Mouse (Mus musculus) common myeloid progenitor, adult 5-6 weeks (primary cell): Measurements from ENCODE around the gene Rufy4. TPM values are rescaled to one million over a fixed set of nuclear protein-coding genes. Genes with fewer than 3 reads are reported as not detected.

Experiments
- ATAC-seq: replicated peaks from 2 replicates; pipeline ENCODE4 v1.8.0; 2016; ENCODE audit warnings: low read depth, mild to moderate bottlenecking, moderate TSS enrichment, inconsistent platforms; ENCODE audit not compliant: poor library complexity, severe bottlenecking
- total RNA-seq: library from RNA; stranded (forward); fragments of 200-1000, 187-1606 nt; gene quantifications from 2 replicates; pipeline ENCODE4 v1.2.3, GENCODE M21; 2017

The Rufy4 gene
- total RNA-seq, 1 experiment from 2014 or later = 3.8 TPM

DNA sequence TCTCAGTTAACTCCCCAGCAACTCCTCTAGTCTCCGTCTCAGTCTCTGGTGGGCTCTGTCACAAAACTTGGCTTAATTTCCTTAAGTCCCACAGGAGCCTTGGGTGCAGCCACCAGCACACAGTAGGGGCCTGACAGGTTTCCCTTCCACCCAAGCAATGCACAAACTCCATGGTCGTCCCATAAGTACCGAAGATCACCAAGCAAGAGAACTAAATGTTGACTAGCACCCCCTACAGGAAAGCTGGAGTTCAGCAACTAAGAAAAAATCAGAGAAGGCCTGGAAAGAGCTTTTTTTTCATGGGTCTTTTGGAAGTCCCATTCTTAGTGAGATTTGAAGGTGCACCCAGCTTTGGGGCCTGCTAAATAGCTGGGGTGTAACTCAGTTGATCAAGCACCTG lies 14.1 kb downstream of the Rufy4 start:
- no peak for ATAC-seq

DNA sequence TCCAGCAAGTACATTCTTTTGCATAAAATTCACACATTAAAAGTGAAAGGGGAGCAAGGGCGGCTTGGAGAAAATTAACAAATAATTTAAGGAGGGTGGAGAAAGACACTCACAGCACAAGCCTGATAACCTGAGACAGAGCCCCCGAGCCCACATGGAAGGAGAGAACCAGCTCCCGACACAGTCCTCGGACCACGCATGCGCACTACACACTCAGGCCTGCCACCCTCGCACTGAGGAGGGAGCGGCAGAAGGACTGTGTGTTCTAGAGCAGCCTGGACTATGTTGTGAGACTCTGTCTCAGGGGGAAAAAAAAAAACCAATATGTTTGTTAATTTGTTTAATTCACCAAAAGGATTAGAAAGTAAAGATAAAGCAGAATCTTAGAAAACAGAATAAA lies 16.4 kb downstream of the Rufy4 start:
- no peak for ATAC-seq

DNA sequence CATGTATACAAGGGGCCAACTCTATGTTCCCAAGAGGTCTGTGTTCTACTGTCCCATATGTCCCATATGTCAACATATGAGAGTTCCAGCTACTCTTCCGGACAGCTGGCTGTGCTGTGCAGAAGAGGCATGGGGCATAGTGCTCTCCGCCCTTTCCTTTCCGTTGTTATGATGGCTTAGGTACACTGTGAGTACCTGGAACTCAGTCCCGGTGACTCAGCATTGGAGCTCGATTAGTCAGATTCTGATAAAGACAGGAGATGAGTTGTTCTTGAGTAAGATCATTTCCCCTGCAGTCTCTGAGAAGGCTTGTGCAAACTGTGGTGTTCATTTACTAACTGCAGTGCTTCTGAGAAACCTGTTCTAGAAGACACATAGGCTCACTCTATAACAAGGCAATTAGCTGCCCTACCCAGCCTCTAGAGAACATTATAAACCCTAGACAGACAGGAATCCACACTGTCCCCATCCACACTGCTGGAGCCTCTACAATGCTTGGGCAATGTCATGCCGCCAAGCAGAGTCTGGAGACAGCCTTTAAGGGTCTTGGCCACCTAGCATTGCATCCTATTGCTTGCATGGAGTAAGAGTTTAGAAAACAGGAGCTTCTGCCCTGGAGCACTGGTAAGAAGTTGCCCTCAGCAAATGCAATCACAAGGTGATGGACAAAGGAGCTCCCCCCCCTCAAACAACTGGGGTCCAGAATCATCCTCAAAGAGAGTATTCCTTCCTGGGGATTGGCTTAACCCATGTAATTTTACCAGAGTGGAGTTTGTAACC lies 24.0 kb downstream of the Rufy4 start:
- ATAC-seq = no peak

DNA sequence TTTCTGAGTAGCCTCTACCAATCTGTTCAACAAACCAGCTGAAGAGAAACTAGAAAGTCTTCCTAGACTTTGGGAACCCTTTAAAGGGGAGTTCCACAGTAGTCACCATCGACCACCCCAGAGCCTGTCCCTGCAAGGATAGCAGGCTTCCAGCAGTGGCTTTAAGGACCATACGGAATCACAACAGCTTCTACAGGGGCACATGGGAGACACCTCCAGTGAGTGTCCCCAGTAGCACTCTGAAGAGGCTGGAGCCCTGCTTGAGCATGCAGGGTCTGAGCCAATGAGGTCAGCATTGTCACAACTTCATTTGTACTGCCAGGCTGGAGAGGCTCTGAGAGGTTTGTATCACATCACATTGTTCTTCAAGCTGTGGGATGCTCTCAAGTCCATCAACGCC lies 24.8 kb downstream of the Rufy4 start:
- no peak for ATAC-seq

DNA sequence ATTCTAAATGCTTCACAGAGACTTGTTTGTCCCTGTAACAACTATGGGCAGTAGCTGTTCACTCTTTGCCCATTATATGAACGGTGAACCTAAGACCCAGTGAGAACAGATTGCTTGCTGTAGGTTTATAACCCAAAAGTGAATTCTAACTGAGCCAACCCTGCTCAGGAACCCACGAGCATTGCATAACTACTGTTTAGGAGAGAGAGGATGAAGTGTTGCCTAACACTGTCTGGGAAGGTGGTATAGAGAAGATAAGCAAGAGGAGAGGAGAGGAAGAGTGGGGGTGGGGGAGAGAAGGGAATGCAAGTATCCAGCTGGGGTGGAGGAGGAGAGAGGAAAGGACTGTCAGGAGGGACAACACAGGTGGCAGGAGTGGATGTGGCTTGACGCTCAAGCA lies 25.8 kb downstream of the Rufy4 start:
- ATAC-seq = peak; percentile 69

DNA sequence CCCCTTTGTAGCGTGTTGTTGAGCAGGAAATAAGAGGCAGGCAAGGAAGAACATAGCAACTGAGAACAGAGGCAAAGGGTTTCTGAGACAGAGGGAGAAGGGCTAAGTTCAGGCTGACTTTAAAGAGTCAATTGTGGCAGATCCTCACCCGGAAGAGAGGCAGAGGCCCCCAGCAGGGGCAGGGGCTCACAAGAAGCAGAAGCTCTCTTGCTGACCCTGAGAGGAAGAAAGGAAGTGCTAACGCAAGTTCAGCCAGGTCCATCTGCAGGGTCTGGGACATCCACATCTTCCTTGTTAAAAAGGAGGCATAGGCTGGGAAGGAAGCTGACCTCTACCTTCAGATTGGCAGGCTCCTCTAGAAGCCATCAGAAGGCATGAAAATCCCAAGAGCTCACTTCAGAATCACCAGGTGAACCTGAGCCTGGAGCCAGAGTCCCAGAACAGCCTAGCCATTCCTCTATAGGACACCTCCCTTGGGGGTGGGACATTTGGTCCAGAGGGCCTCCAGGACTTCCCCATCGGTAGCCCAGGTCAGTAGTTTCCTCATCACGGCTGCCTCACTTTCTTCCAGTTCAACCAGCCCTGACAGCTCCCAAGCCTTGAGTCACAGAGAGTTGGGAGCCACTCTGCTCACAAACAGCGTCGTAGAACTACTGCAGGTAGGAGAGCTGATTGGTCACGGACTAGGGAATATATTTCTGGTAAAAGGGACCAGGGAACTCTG lies 28.3 kb downstream of the Rufy4 start, which contains the start of gene Cxcr2:
Cxcr2 (plus strand) TSS at position 529 of the 724 bp plus-strand sequence.
- ATAC-seq = 0 out of 2 replicates have a peak, but pooled peaks have one; percentile 17

DNA sequence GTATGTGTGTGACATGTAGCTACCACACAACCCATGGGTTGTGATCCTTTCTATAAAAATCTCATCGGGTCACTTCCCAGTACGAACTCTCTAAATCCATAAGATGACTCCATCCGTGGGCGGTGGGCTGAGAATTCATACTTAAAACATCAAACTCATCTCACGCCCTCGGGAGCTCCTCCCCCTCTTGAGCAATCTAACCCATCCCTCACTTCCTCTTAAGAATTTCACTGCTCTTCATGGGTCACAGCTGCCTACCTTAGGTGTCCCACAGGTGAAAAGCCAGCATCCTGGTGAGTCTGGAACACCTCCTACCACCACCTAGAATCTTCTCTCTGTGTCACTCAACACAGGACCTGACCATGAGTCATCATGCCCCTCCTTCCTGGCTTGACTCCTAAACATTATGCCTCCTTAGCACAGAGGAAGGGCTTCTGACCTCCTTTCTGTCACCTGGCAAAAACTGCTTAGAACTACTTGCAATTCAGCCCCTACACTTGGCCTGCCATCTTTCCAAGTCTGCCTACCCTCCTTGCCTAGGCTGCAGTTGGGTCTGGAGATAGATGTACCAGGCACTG lies 30.2 kb downstream of the Rufy4 start:
- peak; percentile 38 for ATAC-seq

DNA sequence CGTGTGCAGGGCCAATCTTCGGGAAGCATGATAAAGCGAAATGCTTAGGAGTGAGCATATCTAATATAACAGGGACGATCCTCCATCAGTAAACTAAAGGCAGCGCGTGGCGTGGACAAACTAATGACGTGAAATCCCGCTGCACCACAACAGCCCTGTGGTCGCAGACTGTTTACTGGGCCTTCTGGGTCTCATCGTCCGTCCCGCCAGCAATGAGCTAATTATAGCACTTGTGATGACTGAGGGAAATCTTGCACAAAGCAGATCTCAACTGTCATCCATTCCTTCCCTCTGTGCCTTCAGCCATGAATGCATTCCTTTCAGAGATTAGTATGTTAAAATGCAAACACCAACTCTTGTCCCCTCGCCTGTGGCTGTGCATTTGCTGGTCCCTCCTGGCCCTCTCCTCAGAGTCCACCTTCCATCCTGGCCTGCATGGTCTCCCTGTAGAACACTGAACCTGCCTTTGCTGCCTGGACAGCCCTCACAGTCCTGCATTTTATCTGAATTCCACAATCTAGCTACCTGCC lies 31.1 kb downstream of the Rufy4 start:
- peak; percentile 64 for ATAC-seq

DNA sequence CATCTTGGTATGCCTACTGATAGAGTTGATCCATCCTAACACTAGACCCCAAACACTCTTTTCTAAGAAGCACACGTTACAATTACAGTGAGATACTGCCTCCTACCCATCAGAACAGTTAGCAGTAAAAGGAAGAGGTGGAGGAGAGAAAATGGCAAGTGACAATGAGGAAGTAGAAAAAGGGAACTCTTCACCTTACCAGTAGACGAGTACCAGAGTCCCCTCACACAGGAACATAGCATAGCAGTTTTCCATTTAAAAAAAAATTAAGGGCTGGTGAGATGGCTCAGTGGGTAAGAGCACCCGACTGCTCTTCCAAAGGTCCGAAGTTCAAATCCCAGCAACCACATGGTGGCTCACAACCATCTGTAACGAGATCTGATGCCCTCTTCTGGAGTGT lies 34.3 kb downstream of the Rufy4 start:
- ATAC-seq = peak; percentile 65

DNA sequence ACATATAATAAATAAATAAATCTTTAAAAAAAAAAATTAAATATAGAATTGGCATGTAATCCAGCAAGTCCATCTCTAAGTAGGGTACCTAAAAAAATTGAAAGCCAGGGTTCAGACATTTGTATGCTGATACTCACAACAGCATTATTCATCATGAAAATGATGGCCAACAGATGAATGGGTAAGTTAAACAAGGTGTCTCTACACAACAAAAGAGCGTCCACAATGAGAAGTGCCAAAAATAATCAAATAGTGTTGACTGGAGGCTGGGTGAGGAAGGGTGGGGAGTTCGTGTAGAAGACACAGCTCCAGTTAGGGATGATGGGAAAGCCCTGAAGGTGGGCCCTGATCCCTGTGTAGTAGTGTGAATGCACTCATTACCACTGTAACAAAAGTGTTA lies 34.7 kb downstream of the Rufy4 start:
- no peak for ATAC-seq

DNA sequence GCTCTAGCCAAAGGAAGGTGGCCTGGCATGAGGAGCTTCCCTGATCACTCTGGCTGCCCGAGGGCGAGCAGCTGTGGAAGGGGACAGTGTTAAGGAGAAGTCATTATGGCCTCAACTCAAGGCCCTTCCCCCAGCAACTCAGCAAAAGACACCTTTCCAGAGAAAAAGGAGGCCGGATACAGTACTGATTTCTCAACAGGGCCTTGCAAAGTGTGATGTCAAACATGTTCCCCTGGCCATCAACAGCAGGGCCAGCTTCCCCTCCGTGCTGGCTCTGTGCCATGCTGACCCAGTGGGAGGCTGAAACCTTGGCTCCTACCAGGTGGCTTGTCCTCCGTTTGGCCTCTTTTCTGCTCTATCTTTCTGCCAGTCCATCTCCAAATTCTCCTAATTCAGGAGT lies 41.8 kb downstream of the Rufy4 start:
- no peak for ATAC-seq

DNA sequence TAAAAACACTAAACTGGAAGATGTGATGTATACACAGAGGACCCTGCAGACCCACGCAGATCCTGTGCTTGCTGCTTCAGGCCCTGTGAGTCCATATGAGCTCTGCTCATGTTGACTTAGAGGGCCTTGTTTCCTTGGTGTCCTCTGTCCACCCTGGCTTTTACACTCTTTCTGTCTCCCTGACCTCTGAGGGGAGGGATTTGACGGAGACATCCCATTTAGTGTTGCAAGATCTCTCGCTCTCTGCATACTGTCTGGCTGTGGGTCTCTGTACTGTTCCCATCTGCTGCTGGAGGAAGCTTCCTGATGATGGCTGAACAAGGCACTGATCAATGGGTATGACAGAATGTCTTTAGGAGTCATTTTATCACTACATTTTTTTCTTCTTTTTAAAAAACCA lies 44.4 kb downstream of the Rufy4 start:
- ATAC-seq = no peak

DNA sequence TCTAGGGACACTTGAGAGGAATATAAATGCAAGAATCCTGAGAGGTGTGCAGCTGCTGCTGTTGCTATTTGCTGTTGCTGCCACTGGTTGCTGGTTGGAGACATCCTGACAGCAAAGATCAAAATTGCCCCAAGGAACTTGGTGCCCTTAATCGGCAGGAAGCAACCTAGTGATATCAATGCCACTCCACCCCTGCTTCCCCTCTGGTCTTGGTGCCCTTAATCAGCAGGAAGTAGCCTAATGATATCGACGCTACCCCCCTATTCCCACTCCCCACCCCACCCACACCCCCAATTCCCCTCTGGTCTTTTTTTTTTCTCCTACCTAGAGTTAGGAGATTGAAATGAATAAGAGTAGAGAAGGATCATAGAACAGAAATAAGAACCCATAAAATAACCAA lies 47.4 kb downstream of the Rufy4 start:
- ATAC-seq = peak; percentile 89

DNA sequence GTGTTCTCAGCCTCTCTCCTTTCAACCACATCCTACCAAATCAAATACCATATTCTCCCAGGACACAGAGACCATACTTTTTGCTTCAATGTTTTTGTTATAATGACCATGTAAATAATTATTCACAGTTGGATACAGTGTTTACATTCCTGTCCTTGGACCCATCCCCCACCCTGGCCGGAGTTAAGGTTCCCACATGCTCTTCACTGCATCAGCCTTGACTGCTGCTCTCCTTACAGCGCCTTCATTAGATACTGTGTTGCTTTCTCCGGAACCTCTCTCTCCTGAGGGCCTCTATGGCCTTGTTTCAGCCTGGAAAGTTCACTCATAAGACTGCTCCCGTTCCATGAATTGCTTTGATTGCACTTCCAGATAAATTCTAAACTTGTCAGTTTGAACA lies 50.4 kb downstream of the Rufy4 start:
- ATAC-seq = no peak

DNA sequence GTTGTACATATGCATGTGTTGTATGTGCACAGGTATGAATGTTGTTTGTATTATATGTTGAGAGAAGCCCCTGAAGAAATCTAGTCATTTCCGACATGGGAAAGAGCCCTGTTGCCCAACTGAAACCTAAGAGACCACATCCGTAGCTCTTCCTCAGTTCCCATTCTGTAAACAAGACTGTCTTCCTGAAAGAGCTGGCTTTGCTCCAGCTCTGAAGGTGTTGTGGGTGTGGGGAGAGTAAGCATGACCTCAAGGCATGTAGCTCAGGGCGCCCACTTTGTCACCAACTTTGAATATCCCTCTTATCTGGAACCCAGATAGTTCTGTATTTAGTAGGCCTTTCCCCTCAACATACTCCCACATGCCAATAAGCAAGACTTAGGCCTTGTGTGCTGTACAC lies 53.3 kb downstream of the Rufy4 start:
- peak; percentile 65 for ATAC-seq

DNA sequence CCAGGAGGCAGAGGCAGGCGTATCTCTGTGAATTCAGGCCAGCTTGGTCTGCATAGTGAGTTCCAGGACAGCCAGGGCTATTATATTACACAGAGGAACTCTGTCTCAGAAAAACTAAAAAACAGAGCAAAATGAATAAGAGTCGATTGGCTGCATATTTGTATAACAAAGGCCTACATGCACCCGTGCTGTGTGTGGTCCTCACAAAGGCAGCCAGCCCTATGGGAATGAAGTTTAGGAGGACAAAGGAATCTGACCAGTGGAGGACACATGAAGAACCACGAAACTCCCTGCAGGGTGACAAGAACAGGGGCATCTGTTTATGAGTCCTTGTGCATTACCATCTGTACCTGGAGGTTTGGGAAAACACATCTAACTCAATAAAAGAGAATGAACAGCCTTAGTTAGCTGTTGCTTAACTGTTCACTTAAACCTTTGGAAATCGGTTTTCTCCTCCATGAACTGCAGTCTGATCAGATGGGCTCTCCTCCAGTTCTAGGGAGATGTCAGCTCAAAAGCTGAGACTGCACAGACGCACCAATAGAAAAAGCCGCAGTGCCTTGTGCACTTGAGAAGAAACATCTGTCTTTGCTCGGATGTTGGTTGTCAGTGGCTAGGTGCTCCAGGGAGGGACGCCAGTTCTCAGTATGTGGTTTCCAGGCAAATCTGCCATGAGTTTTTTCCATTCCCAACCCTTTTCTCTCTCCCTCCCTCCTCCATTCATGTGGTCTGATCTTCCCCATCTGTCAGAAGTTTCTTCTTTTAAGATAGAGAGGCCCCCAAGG lies 54.5 kb downstream of the Rufy4 start:
- peak; percentile 33 for ATAC-seq

DNA sequence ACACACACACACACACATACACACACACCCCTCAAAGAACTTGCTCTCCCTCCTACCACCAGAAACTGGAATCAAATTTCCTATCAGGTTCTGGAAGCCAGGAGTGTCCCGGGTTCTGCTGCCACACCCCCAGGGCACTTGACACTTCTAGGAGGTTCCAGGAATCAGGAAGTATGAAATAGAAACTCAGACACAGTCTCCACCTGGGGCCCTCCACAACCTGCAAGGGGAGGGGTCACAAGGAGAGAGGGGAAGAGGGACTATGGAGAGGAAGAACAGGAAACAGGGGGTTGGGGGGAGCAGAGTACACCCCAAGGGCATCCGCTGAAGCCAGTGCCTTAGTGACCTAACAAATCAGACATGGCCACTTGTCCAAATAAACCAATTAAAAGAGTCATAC lies 56.1 kb downstream of the Rufy4 start:
- no peak for ATAC-seq

DNA sequence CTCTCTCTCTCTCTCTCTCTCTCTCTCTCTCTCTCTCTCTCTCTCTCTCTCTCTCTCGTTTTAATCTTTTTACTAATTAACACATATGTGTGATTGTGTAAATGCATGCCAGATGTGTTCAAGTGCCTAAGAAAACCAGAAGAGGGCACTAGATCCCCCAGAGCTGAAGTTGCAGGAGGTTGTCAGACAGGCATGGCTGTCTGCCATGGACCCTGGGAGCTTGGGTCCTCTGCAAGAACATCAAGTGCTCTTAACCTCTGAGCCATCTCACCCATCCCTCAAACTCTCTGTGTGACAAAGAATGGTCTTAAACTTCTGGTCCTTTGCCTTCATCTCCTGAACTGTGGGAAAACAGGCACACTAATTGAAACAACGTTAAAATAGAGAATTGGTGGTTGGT lies 57.7 kb downstream of the Rufy4 start:
- no peak for ATAC-seq

DNA sequence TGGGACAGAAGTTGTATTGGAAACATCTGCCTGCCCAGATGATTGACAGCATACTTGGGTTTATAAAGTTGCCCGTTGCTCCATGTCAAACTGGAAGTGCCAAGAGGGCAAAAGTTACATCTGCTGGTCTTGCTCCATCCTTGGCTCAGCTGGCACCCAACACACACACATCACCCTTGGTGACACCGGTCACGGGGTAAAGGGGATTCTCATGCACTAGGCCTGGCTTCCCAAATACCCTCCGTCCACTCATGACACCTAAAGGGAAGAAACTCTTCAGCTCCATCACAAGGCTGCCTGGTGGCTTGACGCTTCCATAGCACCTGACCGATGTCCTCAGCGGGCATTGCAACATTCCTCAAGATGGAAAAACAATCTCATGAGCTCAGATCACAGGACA lies 65.1 kb downstream of the Rufy4 start:
- no peak for ATAC-seq

DNA sequence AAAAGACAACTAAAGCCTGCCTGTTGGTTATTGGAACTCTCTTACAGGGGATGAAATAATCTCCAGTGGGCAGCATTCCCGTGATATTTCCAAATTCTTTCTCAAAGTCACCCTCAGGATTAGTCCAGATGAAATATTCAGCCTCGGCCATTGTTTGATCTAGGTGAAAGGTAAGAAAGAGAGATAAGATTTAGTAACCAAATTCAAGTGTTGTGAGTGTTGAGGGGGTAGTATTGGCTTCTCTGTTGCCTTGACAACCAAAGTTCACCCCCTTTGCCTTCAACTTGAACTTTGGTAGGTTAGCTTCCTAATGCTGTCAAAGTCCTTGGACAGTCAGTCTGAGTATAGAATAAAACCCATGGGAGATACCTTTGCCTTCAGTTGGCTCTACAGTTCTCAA lies 67.4 kb downstream of the Rufy4 start:
- ATAC-seq = no peak
